Mouse (Mus musculus) stomach, adult 2 months (tissue): ENCODE results near the gene Cd209c. TPM values are rescaled to one million over a fixed set of nuclear protein-coding genes. Genes with fewer than 3 reads are reported as not detected.

Experiments used
- polyA plus RNA-seq: library from polyadenylated mRNA; depleted of rRNA; stranded (reverse); fragments of >200 nt; gene quantifications from 2 replicates; pipeline ENCODE4 v1.2.3, GENCODE M21; 2012; rRNA removed

Gene Cd209c
- polyA plus RNA-seq, result 0.05 TPM in 1 of 2 replicates, not detected in the other

DNA sequence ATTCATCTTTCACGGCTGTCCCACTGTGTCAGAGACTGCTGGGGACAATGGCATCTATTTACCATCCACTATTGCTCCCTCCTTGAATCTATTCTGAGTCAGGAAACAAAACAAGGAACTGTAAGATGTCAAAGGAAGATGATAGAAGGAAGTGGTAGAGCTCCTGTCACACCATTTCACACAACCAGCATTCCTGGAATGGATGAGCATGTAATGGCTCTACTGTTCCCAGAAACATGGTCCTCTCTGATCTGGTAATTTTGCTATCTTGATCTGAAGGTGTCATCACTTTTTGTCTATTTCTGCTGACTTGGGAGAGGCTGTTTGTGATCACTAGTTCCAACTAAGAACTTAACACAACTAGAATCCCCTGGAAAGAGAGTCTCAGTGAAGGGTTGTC is at the start of gene Cd209c:
Gene Cd209c, minus strand, starts transcription at position 101 of the 400 bp plus-strand sequence.

DNA sequence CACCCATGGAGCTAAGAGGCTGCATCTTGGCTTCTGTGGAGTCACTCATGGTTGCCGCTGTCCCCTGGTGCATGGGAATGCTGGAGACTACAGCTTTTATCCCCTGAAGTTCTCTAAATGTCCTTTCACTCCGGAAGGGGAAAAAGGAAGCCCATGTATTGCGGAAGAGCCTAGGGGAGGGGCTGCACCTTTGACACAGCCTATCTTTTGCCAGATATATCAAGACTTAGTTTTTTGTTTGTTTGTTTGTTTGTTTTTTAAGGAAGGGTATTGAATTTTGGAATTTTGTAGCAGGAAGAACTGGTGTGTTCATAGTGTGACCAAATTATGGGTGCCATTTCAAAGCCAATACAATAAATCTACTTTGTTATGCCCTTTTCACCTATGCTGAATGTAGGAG is 27.8 kb downstream of the Cd209c start, which contains the start of gene Cd209b:
Gene Cd209b, minus strand, starts transcription at position 101 of the 400 bp plus-strand sequence.

Other genes starting within 250 kb of the Cd209c start
- gene Clec4g, start 234.1 kb downstream of the Cd209c start, polyA plus RNA-seq, result 0.08 TPM in 1 of 2 replicates, not detected in the other
- gene Cd209a, start 205.8 kb downstream of the Cd209c start, polyA plus RNA-seq, result 0.23 TPM in 1 of 2 replicates, not detected in the other
- gene Cd209e, start 100.4 kb downstream of the Cd209c start, polyA plus RNA-seq, result 0.03 TPM in 2 replicates
- gene Cd209d, start 76.2 kb downstream of the Cd209c start, polyA plus RNA-seq, result 0.11 and 0.37 TPM in 2 replicates
- gene Cd209b, start 27.9 kb downstream of the Cd209c start, polyA plus RNA-seq, result 0.10 TPM in 1 of 2 replicates, not detected in the other
- gene Cd209f, start 151.1 kb upstream of the Cd209c start, polyA plus RNA-seq, result 0.55 and 1.5 TPM in 2 replicates
- gene Cd209g, start 179.4 kb upstream of the Cd209c start, polyA plus RNA-seq, result 0.98 and 1.9 TPM in 2 replicates
- 10.3 and 13.7 TPM in 2 replicates for gene Evi5l, start 211.8 kb upstream of the Cd209c start, polyA plus RNA-seq